Mouse (Mus musculus) liver, postnatal 0 days (tissue): Measurements from ENCODE around the gene 2010300C02Rik. TPM values are rescaled to one million over a fixed set of nuclear protein-coding genes. Genes with fewer than 3 reads are reported as not detected.

ENCODE experiments used
- ATAC-seq: fragments of 200-750 bp; cut with Nextera tagmentation; 2 replicates; pipeline ENCODE4 v1.8.0; 2017; ENCODE audit warnings: mild to moderate bottlenecking, moderate library complexity
- DNase-seq: peaks from one replicate; pipeline ENCODE4 v3.0.0-alpha.2; 2016
- H3K27ac ChIP-seq: fragments of 300-500 bp; sonication (generic); 2 replicates; pipeline ENCODE4 v1.5.1; 2014; ENCODE audit warnings: antibody characterized with exemption, moderate library complexity, mild to moderate bottlenecking, low read depth
- H3K27me3 ChIP-seq: fragments of 300-500 bp; sonication (generic); 2 replicates; pipeline ENCODE4 v1.6.1; 2014; ENCODE audit warnings: low read length, control low read depth, mixed read lengths; ENCODE audit not compliant: insufficient read depth
- H3K36me3 ChIP-seq: fragments of 300-500 bp; sonication (generic); replicated peaks from 2 replicates; pipeline ENCODE4 v1.6.1; 2014; ENCODE audit warnings: mild to moderate bottlenecking, control low read depth, low read length, moderate library complexity, mixed read lengths; ENCODE audit not compliant: insufficient read depth
- H3K4me1 ChIP-seq: fragments of 300-500 bp; sonication (generic); 2 replicates; pipeline ENCODE4 v1.6.1; 2014; ENCODE audit warnings: antibody characterized with exemption, mild to moderate bottlenecking, control low read depth; ENCODE audit not compliant: insufficient read depth
- H3K4me2 ChIP-seq: fragments of 300-500 bp; sonication (generic); 2 replicates; pipeline ENCODE4 v1.6.1; 2014; ENCODE audit warnings: low read depth, mild to moderate bottlenecking, low read length, moderate library complexity, mixed read lengths
- H3K4me3 ChIP-seq: fragments of 300-500 bp; sonication (generic); 2 replicates; pipeline ENCODE4 v1.5.1; 2014; ENCODE audit warnings: low read depth, low read length
- H3K9ac ChIP-seq: fragments of 300-500 bp; sonication (generic); replicated peaks from 2 replicates; pipeline ENCODE4 v1.6.1; 2014; ENCODE audit warnings: mild to moderate bottlenecking, moderate library complexity
- H3K9me3 ChIP-seq: fragments of 300-500 bp; sonication (generic); 2 replicates; pipeline ENCODE4 v1.6.1; 2016; ENCODE audit warnings: mild to moderate bottlenecking, control low read depth, low read length, mixed read lengths
- CTCF ChIP-seq: sonication (generic); IDR thresholded peaks from 2 replicates; pipeline ENCODE4 v1.5.1; 2016; ENCODE audit warnings: antibody characterized with exemption, low read depth
- EP300 ChIP-seq: IDR thresholded peaks from 2 replicates; pipeline ENCODE4 v1.6.1; 2016; ENCODE audit warnings: antibody characterized with exemption, low read depth, mild to moderate bottlenecking
- WGBS: fragments of 180-500 bp; shearing (Covaris S2); extraction: QIAGEN DNeasy Blood & Tissue Kit; methylation state at CpG from one replicate; pipeline ENCODE4 v1.1.7; 2014; ENCODE audit not compliant: insufficient replicate concordance; 5-methylcytosine and 5-hydroxymethylcytosine counted together
- polyA plus RNA-seq: library from polyadenylated mRNA; unstranded; fragments of >200 nt; fragmentation: Nextera tagmentation; extraction: Ambion mirVana; gene quantifications from 2 replicates; pipeline ENCODE4 v1.2.1, GENCODE M21; 2015

The 2010300C02Rik gene
- polyA plus RNA-seq, 1 experiment from 2014 or later = 0.20 TPM

- TF ChIP-seq EP300 = peak; percentile 78
- no peak for TF ChIP-seq CTCF
- H3K9me3 ChIP-seq = no peaks in the 10 kb centered on the region
- H3K36me3 ChIP-seq = no peaks in the 10 kb centered on the region
- DNase-seq = no peak
- H3K27me3 ChIP-seq = no peaks in the 10 kb centered on the region
- 46% methylated on average over 8 of the region's 8 CpGs for WGBS
- H3K4me1 ChIP-seq = no peaks in the 10 kb centered on the region
- ATAC-seq = no peak
- no peak overlapping the region for H3K4me2 ChIP-seq
- no peak overlapping the region for H3K9ac ChIP-seq
- H3K4me3 ChIP-seq = no peak overlapping the region
- H3K27ac ChIP-seq = no peak overlapping the region
Observed at GRCm38 (mm10) chr1:37740161-37740802, 20.4 kb upstream of the 2010300C02Rik start.

GRCm38 (mm10) chr1:37738895-37739294, 19.0 kb upstream of the 2010300C02Rik start:
- no peaks in the 10 kb centered on the region for H3K36me3 ChIP-seq
- no peak for TF ChIP-seq CTCF
- TF ChIP-seq EP300 = no peak
- H3K4me3 ChIP-seq = no peak overlapping the region
- no peaks in the 10 kb centered on the region for H3K4me1 ChIP-seq
- ATAC-seq (no peak), DNase-seq (no peak)
- H3K4me2 ChIP-seq = no peak overlapping the region
- WGBS = 43% methylated on average over 2 of the region's 2 CpGs
- no peak overlapping the region for H3K9ac ChIP-seq
- H3K9me3 ChIP-seq = no peaks in the 10 kb centered on the region
- no peak overlapping the region for H3K27ac ChIP-seq
- H3K27me3 ChIP-seq = no peaks in the 10 kb centered on the region

GRCm38 (mm10) chr1:37737045-37737444, 17.2 kb upstream of the 2010300C02Rik start:
- no peaks in the 10 kb centered on the region for H3K27me3 ChIP-seq
- H3K4me3 ChIP-seq = no peak overlapping the region
- H3K4me2 ChIP-seq = no peak overlapping the region
- no peak for TF ChIP-seq EP300
- no peak for TF ChIP-seq CTCF
- H3K27ac ChIP-seq = no peak overlapping the region
- H3K4me1 ChIP-seq = no peaks in the 10 kb centered on the region
- WGBS = 62% methylated on average over 4 of the region's 4 CpGs
- H3K36me3 ChIP-seq = no peaks in the 10 kb centered on the region
- ATAC-seq (no peak), DNase-seq (peak; percentile 28)
- H3K9me3 ChIP-seq = no peaks in the 10 kb centered on the region
- H3K9ac ChIP-seq = no peak overlapping the region

- 55% methylated on average over 5 of the region's 5 CpGs for WGBS
- Histone ChIP-seq H3K4me1 (no peaks in the 10 kb centered on the region), H3K27me3 (no peaks in the 10 kb centered on the region), H3K27ac (no peak overlapping the region), H3K36me3 (no peaks in the 10 kb centered on the region), H3K9ac (no peak overlapping the region), H3K9me3 (no peaks in the 10 kb centered on the region), H3K4me3 (no peak overlapping the region), H3K4me2 (no peak overlapping the region)
- DNase-seq (no peak), ATAC-seq (no peak)
- TF ChIP-seq EP300 (no peak), CTCF (no peak)
Observed at GRCm38 (mm10) chr1:37735932-37736331, 16.0 kb upstream of the 2010300C02Rik start.

- no peak overlapping the region for H3K4me3 ChIP-seq
- no peak for TF ChIP-seq EP300
- TF ChIP-seq CTCF = no peak
- no peak overlapping the region for H3K9ac ChIP-seq
- H3K27me3 ChIP-seq = no peaks in the 10 kb centered on the region
- H3K9me3 ChIP-seq = no peaks in the 10 kb centered on the region
- H3K36me3 ChIP-seq = no peaks in the 10 kb centered on the region
- WGBS = 58% methylated on average over 7 of the region's 7 CpGs
- DNase-seq (no peak), ATAC-seq (no peak)
- H3K4me2 ChIP-seq = no peak overlapping the region
- no peak overlapping the region for H3K27ac ChIP-seq
- H3K4me1 ChIP-seq = no peaks in the 10 kb centered on the region
Observed at GRCm38 (mm10) chr1:37734841-37735240, 15.0 kb upstream of the 2010300C02Rik start.

- no peak overlapping the region for H3K4me3 ChIP-seq
- H3K9ac ChIP-seq = no peak overlapping the region
- no peak for TF ChIP-seq CTCF
- TF ChIP-seq EP300 = no peak
- no peaks in the 10 kb centered on the region for H3K4me1 ChIP-seq
- no peaks in the 10 kb centered on the region for H3K36me3 ChIP-seq
- WGBS = 85% methylated on average over 8 of the region's 8 CpGs
- ATAC-seq (no peak), DNase-seq (no peak)
- H3K27ac ChIP-seq = no peak overlapping the region
- no peaks in the 10 kb centered on the region for H3K9me3 ChIP-seq
- H3K27me3 ChIP-seq = 0 out of 2 replicates have a peak, but pooled peaks cover 3% of the 10 kb centered on the region
- H3K4me2 ChIP-seq = no peak overlapping the region
Observed at GRCm38 (mm10) chr1:37729353-37729752, 9.5 kb upstream of the 2010300C02Rik start.
